Mouse (Mus musculus) megakaryocyte, embryonic 14.5 days (primary cell): ENCODE data around the gene Ints14.

Experiments used
- FLI1 ChIP-seq: IDR thresholded peaks from 2 replicates; pipeline ENCODE4 v1.6.1; 2012; ENCODE audit warnings: low read length, inconsistent platforms, mixed read lengths
- GATA1 ChIP-seq: IDR thresholded peaks from 3 replicates; pipeline ENCODE4 v1.6.1; 2012; ENCODE audit warnings: mixed read lengths, low read length, inconsistent platforms, borderline replicate concordance

DNA sequence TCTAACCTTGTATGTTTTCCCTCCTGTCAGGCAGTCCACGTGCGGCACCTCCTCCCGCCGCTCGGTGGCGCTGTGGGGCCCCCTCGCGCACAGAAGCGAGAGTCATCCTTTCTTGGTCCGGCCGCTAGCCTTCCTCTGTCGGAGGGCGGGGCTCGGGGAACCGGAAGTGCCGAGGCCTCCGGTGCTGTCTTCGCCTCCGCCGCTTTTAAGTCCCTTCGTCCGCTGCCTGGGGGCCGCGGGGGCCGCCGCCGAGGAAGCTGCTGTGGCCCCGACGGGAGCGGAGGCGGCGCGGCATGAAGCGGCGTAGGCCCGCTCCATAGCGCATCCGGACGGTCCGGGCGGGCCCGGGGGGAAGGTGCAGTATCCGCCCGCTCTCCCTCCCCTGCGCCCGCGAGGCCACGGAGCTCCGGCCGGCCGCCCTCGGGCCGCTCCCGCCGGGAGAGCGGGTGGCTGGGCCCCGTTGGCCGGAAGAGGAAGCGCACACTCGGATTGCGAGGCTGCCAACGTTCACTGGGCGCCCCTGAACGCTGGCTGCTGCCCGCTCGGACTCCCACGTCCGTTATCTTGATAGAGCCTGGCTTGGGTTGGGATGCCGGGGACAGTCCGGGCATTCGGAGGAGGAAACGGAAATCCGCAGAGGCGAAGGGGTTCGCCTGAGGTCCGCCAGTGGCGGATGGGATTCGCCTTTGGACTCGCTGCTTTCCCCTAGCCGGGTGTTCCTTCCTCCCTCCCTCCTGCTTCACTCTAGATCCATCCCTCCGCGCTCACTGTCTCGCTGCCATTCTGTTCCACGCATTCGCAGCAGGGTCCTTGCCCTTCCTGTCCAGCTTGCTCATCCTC lies 71.8 kb downstream of the Ints14 start, which contains the start of gene Dpp8:
- TF ChIP-seq GATA1 (peak; percentile 35; the same call in 1 of the 3 replicates), FLI1 (peak; percentile 36)
